Mouse (Mus musculus): ENCODE measurements at regions not wholly inside any gene's neighbourhood (a gene's known extent, or its start where the extent isn't known, plus 50 kb on each side); places are given as distances from the start of the nearest gene placed in this dataset.

GRCm38 (mm10) chr2:92739576-92739975 is 140.1 kb downstream of the Chst1 start:
- Histone ChIP-seq H3K79me2 (replicated peaks; ENCODE audit: control insufficient read depth, extremely low read depth, insufficient read depth, poor library complexity, severe bottlenecking) (no peaks in the 10 kb centered on the region), H3K4me2 (ENCODE audit: insufficient read depth, low read depth, poor library complexity, severe bottlenecking) (no peak overlapping the region), H3K4me3 (replicated peaks in 1 of 3; ENCODE audit: low read depth in 2 of 3, low read length in 2 of 3, poor library complexity in 1 of 3) (no peak overlapping the region), H3K9ac (ENCODE audit: insufficient read depth, low read depth) (no peak overlapping the region), H3K27me3 (replicated peaks) (peaks cover 17% of the 10 kb centered on the region), H3K9me3 (replicated peaks; ENCODE audit: low read length) (no peaks in the 10 kb centered on the region), H3K4me1 (ENCODE audit: control insufficient read depth in 1 of 2, insufficient read depth in 2 of 2) (peaks cover 0 to 9% of the 10 kb centered on the region in 2 experiments; a peak in 2 of 4 replicates), H3K27ac (ENCODE audit: insufficient read depth, low read depth) (no peak overlapping the region), H3K36me3 (replicated peaks in 1 of 2; ENCODE audit: control insufficient read depth in 1 of 2, insufficient read depth in 1 of 2, low read length in 1 of 2) (no peaks in the 10 kb centered on the region)
- TF ChIP-seq MYC (IDR thresholded peaks at IDR 0.05; ENCODE audit: low read depth, low read length) (no peak), USF2 (conservative IDR thresholded peaks at IDR 0.05; ENCODE audit: low read depth, low read length) (no peak), MXI1 (IDR thresholded peaks at IDR 0.05; ENCODE audit: low read depth, low read length) (no peak), RCOR1 (conservative IDR thresholded peaks at IDR 0.05; ENCODE audit: low read depth, low read length) (no peak), RAD21 (IDR thresholded peaks at IDR 0.05; ENCODE audit: low read depth, low read length) (no peak), MAZ (IDR thresholded peaks at IDR 0.05; ENCODE audit: low read depth, low read length) (no peak), POLR2AphosphoS2 (IDR thresholded peaks at IDR 0.05; ENCODE audit: low read depth, low read length) (no peak), ETS1 (conservative IDR thresholded peaks at IDR 0.05; ENCODE audit: low read depth, low read length) (no peak), TCF12 (IDR thresholded peaks at IDR 0.05; ENCODE audit: low read depth, low read length) (no peak), POLR2A (IDR thresholded peaks at IDR 0.05; ENCODE audit: low read depth, low read length) (no peak), CTCF (conservative IDR thresholded peaks at IDR 0.05 in 1 of 2, IDR thresholded peaks at IDR 0.05 in 1 of 2; ENCODE audit: low read depth in 2 of 2, low read length in 2 of 2) (no peak), CHD2 (IDR thresholded peaks at IDR 0.05; ENCODE audit: low read length) (no peak), MAX (IDR thresholded peaks at IDR 0.05; ENCODE audit: low read length) (no peak), BHLHE40 (IDR thresholded peaks at IDR 0.05; ENCODE audit: low read depth, low read length) (no peak), USF1 (IDR thresholded peaks at IDR 0.05; ENCODE audit: low read depth, low read length) (no peak), CHD1 (IDR thresholded peaks at IDR 0.05; ENCODE audit: low read depth, low read length) (no peak), ZNF384 (IDR thresholded peaks at IDR 0.05; ENCODE audit: low read depth, low read length) (no peak), NELFE (IDR thresholded peaks at IDR 0.05; ENCODE audit: low read depth, low read length) (no peak)
- DNase-seq (ENCODE audit: extremely low read depth) = no peak
- in situ Hi-C loops (cut with MboI; ENCODE audit: low pct_ligation_motif_present, low pct_unique_long_range_greater_than_20kb, low sequenced_read_pairs) = no loop called here
- dilution Hi-C loops (cut with MboI; ENCODE audit: extremely low pct_ligation_motif_present, extremely low pct_unique_long_range_greater_than_20kb, low sequenced_read_pairs) = no loop called here

GRCm38 (mm10) chr2:92740776-92741295 is 141.3 kb downstream of the Chst1 start:
- TF ChIP-seq CHD1 (IDR thresholded peaks at IDR 0.05; ENCODE audit: low read depth, low read length) = no peak
- TF ChIP-seq USF1 (IDR thresholded peaks at IDR 0.05; ENCODE audit: low read depth, low read length) = no peak
- TF ChIP-seq RCOR1 (conservative IDR thresholded peaks at IDR 0.05; ENCODE audit: low read depth, low read length) = no peak
- no peak for TF ChIP-seq MYC (IDR thresholded peaks at IDR 0.05; ENCODE audit: low read depth, low read length)
- TF ChIP-seq MXI1 (IDR thresholded peaks at IDR 0.05; ENCODE audit: low read depth, low read length) = no peak
- TF ChIP-seq ZMIZ1 (IDR thresholded peaks at IDR 0.05; ENCODE audit: low read depth, low read length) = no peak
- no peak for TF ChIP-seq NELFE (IDR thresholded peaks at IDR 0.05; ENCODE audit: low read depth, low read length)
- no peak for TF ChIP-seq POLR2A (IDR thresholded peaks at IDR 0.05; ENCODE audit: low read depth, low read length)
- no peak for TF ChIP-seq HCFC1 (IDR thresholded peaks at IDR 0.05; ENCODE audit: low read depth, low read length)
- no peak for TF ChIP-seq SIN3A (IDR thresholded peaks at IDR 0.05; ENCODE audit: low read length)
- TF ChIP-seq EP300 (IDR thresholded peaks at IDR 0.05; ENCODE audit: low read length) = no peak
- TF ChIP-seq POLR2AphosphoS2 (IDR thresholded peaks at IDR 0.05; ENCODE audit: low read depth, low read length) = no peak
- no peak for TF ChIP-seq NRF1 (IDR thresholded peaks at IDR 0.05; ENCODE audit: low read depth, low read length)
- dilution Hi-C loops (cut with MboI; ENCODE audit: extremely low pct_ligation_motif_present, extremely low pct_unique_long_range_greater_than_20kb, low sequenced_read_pairs) (no loop called here), in situ Hi-C loops (cut with MboI; ENCODE audit: low pct_ligation_motif_present, low pct_unique_long_range_greater_than_20kb, low sequenced_read_pairs) (no loop called here)
- Histone ChIP-seq H3K4me2 (ENCODE audit: insufficient read depth, low read depth, poor library complexity, severe bottlenecking) (no peak overlapping the region), H3K79me2 (replicated peaks; ENCODE audit: control insufficient read depth, extremely low read depth, insufficient read depth, poor library complexity, severe bottlenecking) (no peaks in the 10 kb centered on the region), H3K9me3 (replicated peaks; ENCODE audit: low read length) (no peaks in the 10 kb centered on the region), H3K4me3 (replicated peaks in 1 of 3; ENCODE audit: low read depth in 2 of 3, low read length in 2 of 3, poor library complexity in 1 of 3) (no peak overlapping the region), H3K36me3 (replicated peaks in 1 of 2; ENCODE audit: control insufficient read depth in 1 of 2, insufficient read depth in 1 of 2, low read length in 1 of 2) (no peaks in the 10 kb centered on the region), H3K4me1 (ENCODE audit: control insufficient read depth in 1 of 2, insufficient read depth in 2 of 2) (peaks cover 0 to 5% of the 10 kb centered on the region in 2 experiments; a peak in 2 of 4 replicates), H3K9ac (ENCODE audit: insufficient read depth, low read depth) (no peak overlapping the region), H3K27me3 (replicated peaks) (peaks cover 17% of the 10 kb centered on the region), H3K27ac (ENCODE audit: insufficient read depth, low read depth) (no peak overlapping the region)
- DNase-seq (ENCODE audit: extremely low read depth) = no peak
